Mouse (Mus musculus) right cerebral cortex, adult 2 months (tissue): ENCODE results near the gene Mex3d.

ENCODE experiments used
- DNase-seq, 2 experiments: peaks; one replicate each; pipeline ENCODE4 v3.0.0; 2021 to 2022; ENCODE audit warnings: low spot score in 2 of 2

Gene Mex3d

GRCm38 (mm10) chr10:80331636-80332524 lies 55.6 kb downstream of the Mex3d start:
- no peak for DNase-seq

GRCm38 (mm10) chr10:80330888-80331287 lies 56.6 kb downstream of the Mex3d start:
- no peak for DNase-seq
